Mouse (Mus musculus) bone marrow, adult 2 months (tissue): ENCODE results near the gene Ebi3. TPM values are rescaled to one million over a fixed set of nuclear protein-coding genes. Genes with fewer than 3 reads are reported as not detected.
A peak's percentile ranks its signal among the peaks of the same experiment; 100 is the strongest.

Experiments
- H3K27ac ChIP-seq: fragments of 200-500 bp; 2 replicates; pipeline ENCODE4 v1.5.1; 2012; ENCODE audit warnings: low read depth, mild to moderate bottlenecking, control low read depth, inconsistent platforms, low read length; ENCODE audit not compliant: control insufficient read depth, poor library complexity, insufficient read depth
- H3K4me1 ChIP-seq: fragments of 200-500 bp; 2 replicates; pipeline ENCODE4 v1.6.1; 2011; ENCODE audit warnings: low read length; ENCODE audit not compliant: control insufficient read depth, insufficient read depth
- H3K4me3 ChIP-seq: fragments of 200-500 bp; replicated peaks from 2 replicates; pipeline ENCODE3; 2011; ENCODE audit warnings: mild to moderate bottlenecking, low read depth, low read length, control low read depth; ENCODE audit not compliant: control insufficient read depth
- CTCF ChIP-seq: fragments of 200-500 bp; IDR thresholded peaks from 2 replicates; pipeline ENCODE4 v1.5.1; 2011; ENCODE audit warnings: low read length, control low read depth; ENCODE audit not compliant: control insufficient read depth, insufficient read depth
- POLR2A ChIP-seq: fragments of 200-500 bp; IDR thresholded peaks from 2 replicates; pipeline ENCODE4 v1.6.1; 2011; ENCODE audit warnings: low read depth, mild to moderate bottlenecking, control low read depth, low read length, borderline replicate concordance; ENCODE audit not compliant: control insufficient read depth
- WGBS: fragments of 180-500 bp; shearing (Covaris S2); methylation state at CpG from one replicate; pipeline ENCODE4 v1.1.7; 2018; 5-methylcytosine and 5-hydroxymethylcytosine counted together
- polyA plus RNA-seq: library from polyadenylated mRNA; stranded (reverse); fragments of >200 nt; gene quantifications from 2 replicates; pipeline ENCODE4 v1.2.4, GENCODE M21; 2011; ENCODE audit warnings: low replicate concordance; ENCODE audit not compliant: missing spikeins, insufficient read depth, insufficient read length

Ebi3 gene
- polyA plus RNA-seq, 1 experiment, result 34.4 TPM

- 76% methylated on average over 6 of the region's 6 CpGs for WGBS
- Histone ChIP-seq H3K4me3 (no peak overlapping the region), H3K4me1 (peaks cover 1% of the 10 kb centered on the region; the same call in 1 of the 2 replicates), H3K27ac (no peak overlapping the region)
- no peak for TF ChIP-seq POLR2A
- TF ChIP-seq CTCF, result no peak
These were observed 4.2 kb downstream of the Ebi3 start for GRCm38 (mm10) chr17:55956591-55956990.

GRCm38 (mm10) chr17:55957168-55957567 lies 4.7 kb downstream of the Ebi3 start:
- 29% methylated on average over 9 of the region's 9 CpGs for WGBS
- Histone ChIP-seq H3K4me1 (peaks cover 1% of the 10 kb centered on the region; the same call in 1 of the 2 replicates), H3K4me3 (no peak overlapping the region), H3K27ac (no peak overlapping the region)
- TF ChIP-seq CTCF, result peak; percentile 84
- TF ChIP-seq POLR2A, result no peak

- Histone ChIP-seq H3K4me3 (peak overlapping the region; percentile 20), H3K27ac (0 out of 2 replicates have a peak overlapping the region, but pooled peaks have one; percentile 3), H3K4me1 (peaks cover 1% of the 10 kb centered on the region; the same call in 1 of the 2 replicates)
- WGBS, result 75% methylated on average over 13 of the region's 13 CpGs
- TF ChIP-seq CTCF (no peak), POLR2A (no peak)
These were observed 5.5 kb downstream of the Ebi3 start for GRCm38 (mm10) chr17:55957726-55958583.

DNA sequence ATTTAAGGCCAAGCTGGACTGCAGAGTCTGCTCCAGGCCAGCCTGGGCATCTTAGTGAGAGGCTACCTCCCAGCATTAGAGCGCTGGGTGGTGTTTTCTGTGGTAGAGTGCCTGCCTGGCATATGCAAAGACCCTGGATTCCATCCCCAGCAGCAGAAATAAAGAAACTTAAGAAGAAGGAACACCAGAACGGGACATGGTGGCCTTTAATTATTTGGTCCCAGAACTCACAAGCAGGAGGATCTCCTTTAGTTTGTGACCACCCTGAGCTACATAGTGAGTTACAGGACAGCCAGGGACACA lies 6.1 kb downstream of the Ebi3 start:
- Histone ChIP-seq H3K4me3 (peak overlapping the region; percentile 90), H3K4me1 (peaks cover 1% of the 10 kb centered on the region), H3K27ac (peak overlapping the region; percentile 3; the same call in 1 of the 2 replicates)
- TF ChIP-seq CTCF (no peak), POLR2A (no peak)
- WGBS, result 50% methylated on average over 2 of the region's 2 CpGs

GRCm38 (mm10) chr17:55958918-55959728 lies 6.7 kb downstream of the Ebi3 start, which contains the start of gene Yju2:
Yju2 (plus strand) TSS chr17:55959099.
- no peak for TF ChIP-seq CTCF
- peak; percentile 19; the same call in 1 of the 2 replicates for TF ChIP-seq POLR2A
- Histone ChIP-seq H3K27ac (peak within 1 kb of the TSS; percentile 96), H3K4me1 (peaks cover 1% of the 10 kb centered on the region), H3K4me3 (peak within 1 kb of the TSS; percentile 90)
- under 1% methylated on average over 46 of the region's 46 CpGs for WGBS

GRCm38 (mm10) chr17:55959946-55960740 lies 7.7 kb downstream of the Ebi3 start:
- 66% methylated on average over 10 of the region's 10 CpGs for WGBS
- Histone ChIP-seq H3K4me1 (peaks cover 1% of the 10 kb centered on the region), H3K27ac (no peak overlapping the region), H3K4me3 (peak overlapping the region; percentile 27)
- TF ChIP-seq CTCF (no peak), POLR2A (no peak)

DNA sequence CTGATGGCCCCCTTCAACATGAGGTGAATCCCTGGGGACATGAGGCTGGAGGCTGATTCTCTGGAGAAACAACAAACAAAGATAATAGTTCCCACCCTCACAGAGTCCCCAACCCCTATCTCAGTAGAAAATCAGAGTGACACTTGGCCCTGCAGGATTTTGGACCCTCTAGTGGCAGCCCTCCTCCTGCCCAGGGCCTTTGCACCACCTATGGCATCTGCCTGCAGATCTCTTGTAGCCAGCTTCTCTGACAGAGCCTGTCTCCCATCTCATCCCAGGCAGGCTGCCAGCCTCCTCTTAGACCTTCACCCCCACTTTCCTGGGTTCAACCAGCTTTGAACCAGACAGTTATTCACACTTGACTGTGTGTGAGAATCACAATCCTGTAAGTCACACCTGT lies 8.4 kb downstream of the Ebi3 start:
- no peak overlapping the region for H3K4me3 ChIP-seq
- TF ChIP-seq CTCF, result no peak
- no peak for TF ChIP-seq POLR2A
- H3K4me1 ChIP-seq, result peaks cover 1% of the 10 kb centered on the region
- H3K27ac ChIP-seq, result no peak overlapping the region

- TF ChIP-seq POLR2A (no peak), CTCF (no peak)
- WGBS, result 86% methylated on average over 7 of the region's 7 CpGs
- H3K4me1 ChIP-seq, result peaks cover 1% of the 10 kb centered on the region
- H3K27ac ChIP-seq, result no peak overlapping the region
- H3K4me3 ChIP-seq, result no peak overlapping the region
These were observed 9.2 kb downstream of the Ebi3 start for GRCm38 (mm10) chr17:55961631-55962030.
